Mouse (Mus musculus) heart, adult 2 months (tissue): Measurements from ENCODE around the gene Gm853. TPM values are rescaled to one million over a fixed set of nuclear protein-coding genes. Genes with fewer than 3 reads are reported as not detected.
A peak's percentile ranks its signal among the peaks of the same experiment; 100 is the strongest.

ENCODE experiments used
- DNase-seq, 2 experiments: peaks; one replicate each; pipeline ENCODE4 v3.0.0; 2021
- H3K27ac ChIP-seq: fragments of 200-600 bp; 2 replicates; pipeline ENCODE4 v1.8.1; 2022
- H3K27me3 ChIP-seq: fragments of 200-500 bp; 2 replicates; pipeline ENCODE4 v1.6.1; 2012; ENCODE audit warnings: mild to moderate bottlenecking, low read length, inconsistent platforms, mixed read lengths; ENCODE audit not compliant: control insufficient read depth, insufficient read depth
- H3K36me3 ChIP-seq: fragments of 200-500 bp; 2 replicates; pipeline ENCODE4 v1.6.1; 2012; ENCODE audit warnings: low read length, inconsistent platforms; ENCODE audit not compliant: control insufficient read depth, insufficient read depth
- H3K4me1 ChIP-seq: fragments of 200-500 bp; 2 replicates; pipeline ENCODE4 v1.6.1; 2011; ENCODE audit warnings: low read length; ENCODE audit not compliant: control insufficient read depth, insufficient read depth
- H3K4me3 ChIP-seq: fragments of 200-600 bp; 2 replicates; pipeline ENCODE4 v1.8.1; 2022
- H3K79me2 ChIP-seq: fragments of 200-500 bp; replicated peaks from 2 replicates; pipeline ENCODE4 v1.6.1; 2012; ENCODE audit warnings: mild to moderate bottlenecking, inconsistent platforms, low read length, moderate library complexity, mixed read lengths; ENCODE audit not compliant: control insufficient read depth, insufficient read depth
- H3K9ac ChIP-seq: fragments of 200-500 bp; 2 replicates; pipeline ENCODE4 v1.6.1; 2012; ENCODE audit warnings: low read depth, mild to moderate bottlenecking, control low read depth, inconsistent platforms, low read length, mixed read lengths
- CTCF ChIP-seq: fragments of 200-600 bp; IDR thresholded peaks from 2 replicates; pipeline ENCODE4 v1.8.1; 2022; ENCODE audit warnings: antibody characterized with exemption, mild to moderate bottlenecking, moderate library complexity
- EP300 ChIP-seq: fragments of 200-500 bp; IDR thresholded peaks from 2 replicates; pipeline ENCODE4 v1.6.1; 2011; ENCODE audit warnings: low read depth, low read length, control low read depth; ENCODE audit not compliant: insufficient read depth
- POLR2A ChIP-seq: fragments of 200-500 bp; IDR thresholded peaks from 2 replicates; pipeline ENCODE4 v1.6.1; 2011; ENCODE audit warnings: mild to moderate bottlenecking, low read depth, low read length, control low read depth; ENCODE audit not compliant: insufficient read depth
- WGBS: fragments of 180-500 bp; shearing (Covaris S2); methylation state at CpG from one replicate; pipeline ENCODE4 v1.1.7; 2018; 5-methylcytosine and 5-hydroxymethylcytosine counted together
- intact Hi-C: fragments of 180-260 bp; cut with DNase I; formaldehyde crosslinking; loops from one replicate; pipeline ENCODE4 v1.15.1; 2025
- polyA plus RNA-seq: library from polyadenylated mRNA; depleted of rRNA; stranded (reverse); fragments of >200 nt; gene quantifications from 2 replicates; pipeline ENCODE4 v1.2.3, GENCODE M21; 2012
- total RNA-seq, 2 experiments: library from RNA; stranded (reverse); gene quantifications; 2 replicates each; pipeline ENCODE4 v1.2.3; 2021

The Gm853 gene
- total and polyA plus RNA-seq, 3 experiments = not detected

- Histone ChIP-seq H3K27me3 (no peaks in the 10 kb centered on the region), H3K9ac (peak overlapping the region; percentile 3), H3K27ac (peak overlapping the region; percentile 70), H3K4me3 (peak overlapping the region; percentile 55), H3K36me3 (no peaks in the 10 kb centered on the region; the same call in 1 of the 2 replicates), H3K4me1 (peaks cover 32% of the 10 kb centered on the region), H3K79me2 (no peaks in the 10 kb centered on the region)
- peak; percentile 84 to 87 for DNase-seq
- intact Hi-C loops = no loop called here
- 0 out of 2 replicates have a peak, but pooled peaks have one; percentile 41 for TF ChIP-seq POLR2A
- peak; percentile 82; the same call in 1 of the 2 replicates for TF ChIP-seq EP300
- TF ChIP-seq CTCF = no peak
- 16% methylated on average over 11 of the region's 11 CpGs for WGBS
Measured at GRCm38 (mm10) chr4:130171951-130172765, 50.0 kb downstream of the Gm853 start.

GRCm38 (mm10) chr4:130170362-130170761 is 51.8 kb downstream of the Gm853 start:
- no peak overlapping the region for H3K4me3 ChIP-seq
- 17% methylated on average over 4 of the region's 4 CpGs for WGBS
- peak overlapping the region; percentile 80 for H3K27ac ChIP-seq
- peak; percentile 26 to 32 for DNase-seq
- intact Hi-C loops = no loop called here
- TF ChIP-seq EP300 (0 out of 2 replicates have a peak, but pooled peaks have one; percentile 32), CTCF (no peak)
- H3K79me2 ChIP-seq = no peaks in the 10 kb centered on the region
- no peak overlapping the region for H3K9ac ChIP-seq
- peaks cover 2% of the 10 kb centered on the region for H3K36me3 ChIP-seq
- peaks cover 29% of the 10 kb centered on the region for H3K4me1 ChIP-seq
- no peaks in the 10 kb centered on the region for H3K27me3 ChIP-seq

- peaks cover 30% of the 10 kb centered on the region for H3K4me1 ChIP-seq
- peak overlapping the region; percentile 80 for H3K27ac ChIP-seq
- no peaks in the 10 kb centered on the region for H3K27me3 ChIP-seq
- peaks cover 2% of the 10 kb centered on the region for H3K36me3 ChIP-seq
- no peak for DNase-seq
- no peak overlapping the region for H3K9ac ChIP-seq
- TF ChIP-seq EP300 (no peak), CTCF (no peak), POLR2A (no peak)
- no peak overlapping the region for H3K4me3 ChIP-seq
- H3K79me2 ChIP-seq = no peaks in the 10 kb centered on the region
- intact Hi-C loops = no loop called here
- 82% methylated on average over 16 of the region's 16 CpGs for WGBS
Measured at GRCm38 (mm10) chr4:130169411-130169971, 52.7 kb downstream of the Gm853 start.

- no peaks in the 10 kb centered on the region for H3K27me3 ChIP-seq
- WGBS = 19% methylated on average over 16 of the region's 16 CpGs
- DNase-seq = peak; percentile 92 to 93
- peak overlapping the region; percentile 12; the same call in 1 of the 2 replicates for H3K9ac ChIP-seq
- TF ChIP-seq EP300 = peak; percentile 82
- peak; percentile 55 for TF ChIP-seq POLR2A
- peak; percentile 37 for TF ChIP-seq CTCF
- H3K4me1 ChIP-seq = peaks cover 36% of the 10 kb centered on the region
- no peaks in the 10 kb centered on the region for H3K79me2 ChIP-seq
- H3K36me3 ChIP-seq = peaks cover 5% of the 10 kb centered on the region
- peak overlapping the region; percentile 15; the same call in 1 of the 2 replicates for H3K4me3 ChIP-seq
- H3K27ac ChIP-seq = peak overlapping the region; percentile 80
- intact Hi-C loops = no loop called here
Measured at GRCm38 (mm10) chr4:130168280-130169183, 53.7 kb downstream of the Gm853 start.

GRCm38 (mm10) chr4:130167814-130168213 is 54.4 kb downstream of the Gm853 start:
- DNase-seq = no peak
- H3K27me3 ChIP-seq = no peaks in the 10 kb centered on the region
- H3K36me3 ChIP-seq = peaks cover 5% of the 10 kb centered on the region
- peak overlapping the region; percentile 15; the same call in 1 of the 2 replicates for H3K4me3 ChIP-seq
- peak overlapping the region; percentile 80 for H3K27ac ChIP-seq
- peaks cover 36% of the 10 kb centered on the region for H3K4me1 ChIP-seq
- TF ChIP-seq POLR2A (no peak), EP300 (no peak), CTCF (no peak)
- H3K9ac ChIP-seq = 0 out of 2 replicates have a peak overlapping the region, but pooled peaks have one; percentile 12
- intact Hi-C loops = no loop called here
- no peaks in the 10 kb centered on the region for H3K79me2 ChIP-seq
- 33% methylated on average over 9 of the region's 9 CpGs for WGBS
